Mouse (Mus musculus) spleen, adult 2 months (tissue): Measurements from ENCODE around the gene Pax3. TPM values are rescaled to one million over a fixed set of nuclear protein-coding genes. Genes with fewer than 3 reads are reported as not detected.

ENCODE experiments used
- DNase-seq, 2 experiments: peaks; one replicate each; pipeline versions ENCODE4 v3.0.0 to v3.0.0-alpha.2; 2012 to 2021; ENCODE audit warnings: low spot score in 2 of 2, low read depth in 1 of 2
- H3K27ac ChIP-seq: fragments of 200-500 bp; 2 replicates; pipeline ENCODE4 v1.5.1; 2012; ENCODE audit warnings: low read length, inconsistent platforms; ENCODE audit not compliant: insufficient read depth
- H3K27me3 ChIP-seq: fragments of 200-500 bp; 2 replicates; pipeline ENCODE4 v1.6.1; 2012; ENCODE audit warnings: mild to moderate bottlenecking, moderate library complexity, low read length, inconsistent platforms; ENCODE audit not compliant: control insufficient read depth, insufficient read depth
- H3K36me3 ChIP-seq: fragments of 200-500 bp; 2 replicates; pipeline ENCODE4 v1.6.1; 2012; ENCODE audit warnings: mild to moderate bottlenecking, low read length, inconsistent platforms; ENCODE audit not compliant: control insufficient read depth, insufficient read depth
- H3K4me1 ChIP-seq: fragments of 200-500 bp; 2 replicates; pipeline ENCODE4 v1.6.1; 2011; ENCODE audit warnings: inconsistent platforms; ENCODE audit not compliant: control insufficient read depth, insufficient read depth, insufficient read length
- H3K4me3 ChIP-seq: fragments of 200-500 bp; 2 replicates; pipeline ENCODE4 v1.5.1; 2011; ENCODE audit warnings: mild to moderate bottlenecking, inconsistent platforms; ENCODE audit not compliant: insufficient read depth, insufficient read length; ENCODE audit errors: extremely low read depth
- CTCF ChIP-seq: fragments of 200-500 bp; IDR thresholded peaks from 2 replicates; pipeline ENCODE4 v1.5.1; 2011; ENCODE audit warnings: mild to moderate bottlenecking, inconsistent platforms; ENCODE audit not compliant: insufficient read depth, insufficient read length, insufficient replicate concordance; ENCODE audit errors: extremely low read depth
- POLR2A ChIP-seq: fragments of 200-500 bp; IDR thresholded peaks from 2 replicates; pipeline ENCODE4 v1.6.1; 2011; ENCODE audit warnings: low read depth, low read length, inconsistent platforms
- WGBS: fragments of 180-500 bp; shearing (Covaris S2); methylation state at CpG from one replicate; pipeline ENCODE4 v1.1.7; 2018; 5-methylcytosine and 5-hydroxymethylcytosine counted together
- polyA plus RNA-seq: library from polyadenylated mRNA; depleted of rRNA; stranded (reverse); fragments of >200 nt; gene quantifications from 2 replicates; pipeline ENCODE4 v1.2.3, GENCODE M21; 2012

Gene Pax3
- polyA plus RNA-seq, 1 experiment, result 0.26 TPM

- WGBS, result 66% methylated on average over 1 of the region's 1 CpGs
- Histone ChIP-seq H3K27me3 (no peaks in the 10 kb centered on the region), H3K4me3 (no peak overlapping the region), H3K36me3 (no peaks in the 10 kb centered on the region), H3K27ac (no peak overlapping the region), H3K4me1 (no peaks in the 10 kb centered on the region)
- no peak for TF ChIP-seq POLR2A
- TF ChIP-seq CTCF, result no peak
- DNase-seq, result no peak
These were observed 25.3 kb downstream of the Pax3 start for GRCm38 (mm10) chr1:78171671-78172070.

- Histone ChIP-seq H3K27me3 (no peaks in the 10 kb centered on the region), H3K27ac (no peak overlapping the region), H3K4me3 (no peak overlapping the region), H3K36me3 (no peaks in the 10 kb centered on the region), H3K4me1 (no peaks in the 10 kb centered on the region)
- 77% methylated on average over 9 of the region's 9 CpGs for WGBS
- no peak for DNase-seq
- TF ChIP-seq CTCF (no peak), POLR2A (no peak)
These were observed 26.2 kb downstream of the Pax3 start for GRCm38 (mm10) chr1:78170771-78171170.

GRCm38 (mm10) chr1:78168796-78169195 is 28.1 kb downstream of the Pax3 start:
- H3K27me3 ChIP-seq, result no peaks in the 10 kb centered on the region
- H3K4me3 ChIP-seq, result no peak overlapping the region
- 76% methylated on average over 3 of the region's 3 CpGs for WGBS
- no peak for DNase-seq
- H3K36me3 ChIP-seq, result no peaks in the 10 kb centered on the region
- H3K4me1 ChIP-seq, result no peaks in the 10 kb centered on the region
- H3K27ac ChIP-seq, result no peak overlapping the region
- TF ChIP-seq POLR2A (no peak), CTCF (no peak)

GRCm38 (mm10) chr1:78167577-78168286 is 29.2 kb downstream of the Pax3 start:
- Histone ChIP-seq H3K4me1 (no peaks in the 10 kb centered on the region), H3K27ac (no peak overlapping the region), H3K4me3 (no peak overlapping the region), H3K36me3 (no peaks in the 10 kb centered on the region), H3K27me3 (no peaks in the 10 kb centered on the region)
- WGBS, result 72% methylated on average over 18 of the region's 18 CpGs
- DNase-seq, result no peak
- no peak for TF ChIP-seq POLR2A
- no peak for TF ChIP-seq CTCF

GRCm38 (mm10) chr1:78161745-78162144 is 35.2 kb downstream of the Pax3 start:
- H3K4me1 ChIP-seq, result no peaks in the 10 kb centered on the region
- WGBS, result 85% methylated on average over 5 of the region's 5 CpGs
- DNase-seq, result no peak

GRCm38 (mm10) chr1:78157930-78158329 is 39.0 kb downstream of the Pax3 start:
- Histone ChIP-seq H3K4me3 (no peak overlapping the region), H3K27me3 (no peaks in the 10 kb centered on the region), H3K36me3 (no peaks in the 10 kb centered on the region), H3K27ac (no peak overlapping the region), H3K4me1 (no peaks in the 10 kb centered on the region)
- WGBS, result 58% methylated on average over 6 of the region's 6 CpGs
- no peak for DNase-seq
- TF ChIP-seq POLR2A (no peak), CTCF (no peak)

More at GRCm38 (mm10) chr1:78161745-78162144, 35.2 kb downstream of the Pax3 start:
- Histone ChIP-seq H3K27me3 (no peaks in the 10 kb centered on the region), H3K4me3 (no peak overlapping the region), H3K36me3 (no peaks in the 10 kb centered on the region), H3K27ac (no peak overlapping the region)
- TF ChIP-seq POLR2A (no peak), CTCF (no peak)

GRCm38 (mm10) chr1:78155796-78156195 is 41.1 kb downstream of the Pax3 start:
- Histone ChIP-seq H3K4me3 (no peak overlapping the region), H3K36me3 (no peaks in the 10 kb centered on the region), H3K27ac (no peak overlapping the region), H3K27me3 (no peaks in the 10 kb centered on the region), H3K4me1 (no peaks in the 10 kb centered on the region)
- DNase-seq, result no peak
- WGBS, result 91% methylated on average over 4 of the region's 4 CpGs
- TF ChIP-seq CTCF (no peak), POLR2A (no peak)
